Comparison of ENCODE assay signal across 9 mouse cellular contexts in genomic region chr7:19179173-19179572, GRCm38 (mm10). TPM values are rescaled to one million over a fixed set of nuclear protein-coding genes. Genes with fewer than 3 reads are reported as not detected.
DNase-seq lines count a peak whose midpoint lies in the region; ATAC-seq and TF ChIP-seq lines count a peak whose summit lies in the region.
"Had no signal": no experiment of that assay in that cellular context is flagged by ENCODE, and none has a peak within 500 bp of the region (broad histone marks: within the 10 kb centered on the region; RNA-seq: fewer than 3 reads in every experiment).

No protein-coding gene starts in this region.

- peaks cover 54% of the 10 kb centered on the region for H3K27me3 ChIP-seq in embryonic facial prominence, embryonic 14.5 days (replicated peaks; ENCODE audit: control insufficient read depth, insufficient read depth, low read length)
- H3K27me3 ChIP-seq in heart, embryonic 16.5 days (ENCODE audit: control insufficient read depth, insufficient read depth, low read length): peaks cover 40% of the 10 kb centered on the region
- H3K27me3 ChIP-seq in kidney, postnatal 0 days (ENCODE audit: insufficient read depth, low read length): peaks cover 44% of the 10 kb centered on the region
- H3K27me3 ChIP-seq in liver, postnatal 0 days (ENCODE audit: insufficient read depth, low read length): peaks cover 49% of the 10 kb centered on the region
- H3K27me3 ChIP-seq in neural tube, embryonic 11.5 days (ENCODE audit: control insufficient read depth, insufficient read depth, low read length): peaks cover 48% of the 10 kb centered on the region
- peaks cover 20% of the 10 kb centered on the region for H3K27me3 ChIP-seq in stomach, postnatal 0 days (ENCODE audit: control insufficient read depth, insufficient read depth, low read length)

- H3K36me3 ChIP-seq in embryonic facial prominence, embryonic 14.5 days (ENCODE audit: control insufficient read depth, insufficient read depth, low read length): peaks cover 8% of the 10 kb centered on the region; the same call in 1 of the 2 replicates
- no peaks in the 10 kb centered on the region for H3K36me3 ChIP-seq in heart, embryonic 16.5 days (ENCODE audit: control insufficient read depth, insufficient read depth)
- H3K36me3 ChIP-seq in kidney, postnatal 0 days (ENCODE audit: insufficient read depth, low read length): no peaks in the 10 kb centered on the region
- H3K36me3 ChIP-seq in liver, postnatal 0 days (replicated peaks; ENCODE audit: insufficient read depth, low read length): no peaks in the 10 kb centered on the region
- H3K36me3 ChIP-seq in neural tube, embryonic 11.5 days (ENCODE audit: control insufficient read depth, insufficient read depth, low read length): no peaks in the 10 kb centered on the region
- H3K36me3 ChIP-seq in stomach, postnatal 0 days (ENCODE audit: control insufficient read depth, insufficient read depth, low read length): no peaks in the 10 kb centered on the region

- TF ChIP-seq CTCF in kidney, postnatal 0 days (IDR thresholded peaks at IDR 0.05; ENCODE audit: low read depth): peak; percentile 72
- peak; percentile 77 for TF ChIP-seq CTCF in liver, postnatal 0 days (IDR thresholded peaks at IDR 0.05; ENCODE audit: low read depth)
- TF ChIP-seq CTCF in stomach, postnatal 0 days (IDR thresholded peaks at IDR 0.05; ENCODE audit: low read depth): peak; percentile 83

- DNase-seq in B cell, adult 2 months: peak; percentile 76 to 77
- peak; percentile 85 for DNase-seq in adrenal gland, adult 2 months
- peak; percentile 80 for DNase-seq in embryonic facial prominence, embryonic 14.5 days (ENCODE audit: low spot score)
- DNase-seq in kidney, postnatal 0 days (ENCODE audit: low spot score): peak; percentile 78
- DNase-seq in liver, postnatal 0 days: peak; percentile 72
- peak; percentile 83 for DNase-seq in neural tube, embryonic 11.5 days (ENCODE audit: low spot score)
- DNase-seq in stomach, postnatal 0 days (ENCODE audit: low spot score): peak; percentile 82

- no peak overlapping the region for H3K27ac ChIP-seq in embryonic facial prominence, embryonic 14.5 days (replicated peaks; ENCODE audit: low read depth, low read length)
- H3K27ac ChIP-seq in heart, embryonic 16.5 days (ENCODE audit: low read length): no peak overlapping the region
- no peak overlapping the region for H3K27ac ChIP-seq in kidney, postnatal 0 days
- no peak overlapping the region for H3K27ac ChIP-seq in liver, postnatal 0 days (ENCODE audit: low read depth)
- H3K27ac ChIP-seq in neural tube, embryonic 11.5 days (ENCODE audit: low read depth, low read length): no peak overlapping the region
- no peak overlapping the region for H3K27ac ChIP-seq in stomach, postnatal 0 days (replicated peaks)
- H3K27ac ChIP-seq: macrophage had no signal

- peak overlapping the region; percentile 26 for H3K4me3 ChIP-seq in embryonic facial prominence, embryonic 14.5 days (ENCODE audit: low read depth, low read length)
- H3K4me3 ChIP-seq in heart, embryonic 16.5 days (ENCODE audit: low read length): peak overlapping the region; percentile 36
- H3K4me3 ChIP-seq in kidney, postnatal 0 days (replicated peaks; ENCODE audit: low read depth, low read length): 0 out of 2 replicates have a peak overlapping the region, but pooled peaks have one; percentile 1
- 0 out of 2 replicates have a peak overlapping the region, but pooled peaks have one; percentile 4 for H3K4me3 ChIP-seq in liver, postnatal 0 days (ENCODE audit: low read depth, low read length)
- peak overlapping the region; percentile 24 for H3K4me3 ChIP-seq in neural tube, embryonic 11.5 days (ENCODE audit: low read depth, low read length)
- H3K4me3 ChIP-seq in stomach, postnatal 0 days (ENCODE audit: low read depth, low read length): peak overlapping the region; percentile 17; the same call in 1 of the 2 replicates

- ATAC-seq in embryonic facial prominence, embryonic 14.5 days (ENCODE audit: low read depth): no peak
- ATAC-seq in heart, embryonic 16.5 days (replicated peaks; ENCODE audit: extremely low read depth, insufficient read depth, low FRiP score): no peak
- peak; percentile 14; the same call in 1 of the 2 replicates for ATAC-seq in kidney, postnatal 0 days (replicated peaks; ENCODE audit: low FRiP score, low read depth)
- ATAC-seq in liver, postnatal 0 days: peak; percentile 26
- ATAC-seq in neural tube, embryonic 11.5 days (ENCODE audit: insufficient read depth, low FRiP score, low TSS enrichment): no peak
- ATAC-seq in stomach, postnatal 0 days (ENCODE audit: low FRiP score, low TSS enrichment): peak; percentile 24

- 2% methylated on average over 20 of the region's 32 CpGs for WGBS in embryonic facial prominence, embryonic 14.5 days
- WGBS in heart, embryonic 16.5 days: under 1% methylated on average over 32 of the region's 32 CpGs
- under 1% methylated on average over 31 of the region's 32 CpGs for WGBS in kidney, postnatal 0 days
- 2% methylated on average over 30 of the region's 32 CpGs for WGBS in liver, postnatal 0 days (ENCODE audit: insufficient replicate concordance)
- WGBS in neural tube, embryonic 11.5 days: under 1% methylated on average over 31 of the region's 32 CpGs
- WGBS in stomach, postnatal 0 days: under 1% methylated on average over 31 of the region's 32 CpGs

- no peak for TF ChIP-seq EP300 in liver, postnatal 0 days (IDR thresholded peaks at IDR 0.05; ENCODE audit: low read depth)
- TF ChIP-seq EP300 in stomach, postnatal 0 days (optimal IDR thresholded peaks at IDR 0.05): no peak

- 0 out of 2 replicates have a peak overlapping the region, but pooled peaks have one; percentile 22 for H3K9ac ChIP-seq in embryonic facial prominence, embryonic 14.5 days (ENCODE audit: low read depth, low read length)
- 0 out of 2 replicates have a peak overlapping the region, but pooled peaks have one; percentile 30 for H3K9ac ChIP-seq in heart, embryonic 16.5 days (ENCODE audit: low read length)
- H3K9ac ChIP-seq in kidney, postnatal 0 days (ENCODE audit: low read depth, low read length): no peak overlapping the region
- no peak overlapping the region for H3K9ac ChIP-seq in liver, postnatal 0 days (replicated peaks)
- H3K9ac ChIP-seq in neural tube, embryonic 11.5 days (ENCODE audit: low read length): no peak overlapping the region
- H3K9ac ChIP-seq in stomach, postnatal 0 days (ENCODE audit: low read length): no peak overlapping the region

- no peaks in the 10 kb centered on the region for H3K9me3 ChIP-seq in embryonic facial prominence, embryonic 14.5 days (ENCODE audit: control insufficient read depth, low read length)
- H3K9me3 ChIP-seq in heart, embryonic 16.5 days (replicated peaks; ENCODE audit: control insufficient read depth, low read length): peaks cover 5% of the 10 kb centered on the region; the same call in 1 of the 2 replicates
- no peaks in the 10 kb centered on the region for H3K9me3 ChIP-seq in kidney, postnatal 0 days (replicated peaks; ENCODE audit: low read length)
- no peaks in the 10 kb centered on the region for H3K9me3 ChIP-seq in liver, postnatal 0 days (ENCODE audit: low read length)
- no peaks in the 10 kb centered on the region for H3K9me3 ChIP-seq in neural tube, embryonic 11.5 days (ENCODE audit: control insufficient read depth, low read length)
- H3K9me3 ChIP-seq in stomach, postnatal 0 days (ENCODE audit: control insufficient read depth, low read length): no peaks in the 10 kb centered on the region

- H3K4me1 ChIP-seq in embryonic facial prominence, embryonic 14.5 days (ENCODE audit: control insufficient read depth, insufficient read depth, low read length): peaks cover 9% of the 10 kb centered on the region; the same call in 1 of the 2 replicates
- peaks cover 21% of the 10 kb centered on the region for H3K4me1 ChIP-seq in heart, embryonic 16.5 days (ENCODE audit: control insufficient read depth, insufficient read depth, low read length)
- H3K4me1 ChIP-seq in kidney, postnatal 0 days (replicated peaks; ENCODE audit: insufficient read depth, low read length): peaks cover 24% of the 10 kb centered on the region
- peaks cover 28% of the 10 kb centered on the region for H3K4me1 ChIP-seq in liver, postnatal 0 days (ENCODE audit: insufficient read depth)
- H3K4me1 ChIP-seq in neural tube, embryonic 11.5 days (ENCODE audit: control insufficient read depth, insufficient read depth, low read length): peaks cover 2% of the 10 kb centered on the region; the same call in 1 of the 2 replicates
- no peaks in the 10 kb centered on the region for H3K4me1 ChIP-seq in stomach, postnatal 0 days (replicated peaks; ENCODE audit: control insufficient read depth, insufficient read depth)

- peak overlapping the region; percentile 51 for H3K4me2 ChIP-seq in embryonic facial prominence, embryonic 14.5 days (ENCODE audit: low read depth, low read length)
- H3K4me2 ChIP-seq in heart, embryonic 16.5 days (ENCODE audit: low read depth, low read length): peak overlapping the region; percentile 52
- H3K4me2 ChIP-seq in kidney, postnatal 0 days (ENCODE audit: low read length): peak overlapping the region; percentile 45
- H3K4me2 ChIP-seq in liver, postnatal 0 days (ENCODE audit: low read depth, low read length): no peak overlapping the region; the same call in 1 of the 2 replicates
- peak overlapping the region; percentile 33 for H3K4me2 ChIP-seq in neural tube, embryonic 11.5 days (ENCODE audit: low read depth)
- peak overlapping the region; percentile 37 for H3K4me2 ChIP-seq in stomach, postnatal 0 days (replicated peaks; ENCODE audit: low read depth)

RNA-seq across cellular contexts. Expression of gene Eml2, which starts 3.0 kb away (rescaled TPM):
- 10 to 100 TPM; 34.7 to 69.4 TPM for total RNA-seq in adrenal gland, adult 2 months (2021)
- polyA plus RNA-seq in adrenal gland, adult 2 months (2012; rRNA removed): 58.2 and 59.7 TPM in 2 replicates
- 3.6 and 4.2 TPM in 2 replicates for polyA plus RNA-seq in embryonic facial prominence, embryonic 14.5 days (2014; fragmentation: Nextera tagmentation; extraction: Ambion mirVana)
- polyA plus RNA-seq in heart, embryonic 16.5 days (2015; fragmentation: Nextera tagmentation; extraction: Ambion mirVana): 23.5 and 26.2 TPM in 2 replicates
- 10.6 and 13.1 TPM in 2 replicates for polyA plus RNA-seq in kidney, postnatal 0 days (2015; fragmentation: Nextera tagmentation; extraction: Ambion mirVana)
- polyA plus RNA-seq in liver, postnatal 0 days (2015; fragmentation: Nextera tagmentation; extraction: Ambion mirVana): 3.3 and 3.4 TPM in 2 replicates
- 1.3 and 2.0 TPM in 2 replicates for polyA plus RNA-seq in neural tube, embryonic 11.5 days (2014; fragmentation: Nextera tagmentation; extraction: Ambion mirVana)
- polyA plus RNA-seq in stomach, postnatal 0 days (2015; fragmentation: Nextera tagmentation; extraction: Ambion mirVana): 8.4 and 8.8 TPM in 2 replicates

RNA-seq across cellular contexts. Expression of gene Gipr, which starts 13.2 kb away (rescaled TPM):
- under 1 TPM; 0.41 to 0.58 TPM for total RNA-seq in adrenal gland, adult 2 months (2021)
- 1.6 and 2.6 TPM in 2 replicates for polyA plus RNA-seq in adrenal gland, adult 2 months (2012; rRNA removed)
- 0.37 and 0.60 TPM in 2 replicates for polyA plus RNA-seq in embryonic facial prominence, embryonic 14.5 days (2014; fragmentation: Nextera tagmentation; extraction: Ambion mirVana)
- polyA plus RNA-seq in heart, embryonic 16.5 days (2015; fragmentation: Nextera tagmentation; extraction: Ambion mirVana): 104 and 107 TPM in 2 replicates
- polyA plus RNA-seq in kidney, postnatal 0 days (2015; fragmentation: Nextera tagmentation; extraction: Ambion mirVana): 0.08 and 0.09 TPM in 2 replicates
- 0.04 TPM in 1 of 2 replicates, not detected in the other for polyA plus RNA-seq in liver, postnatal 0 days (2015; fragmentation: Nextera tagmentation; extraction: Ambion mirVana)
- polyA plus RNA-seq in neural tube, embryonic 11.5 days (2014; fragmentation: Nextera tagmentation; extraction: Ambion mirVana): 0.69 and 0.76 TPM in 2 replicates
- polyA plus RNA-seq in stomach, postnatal 0 days (2015; fragmentation: Nextera tagmentation; extraction: Ambion mirVana): 0.22 and 0.27 TPM in 2 replicates
- polyA plus RNA-seq: macrophage had no signal

RNA-seq across cellular contexts. Expression of gene Snrpd2, which starts 29.7 kb away (rescaled TPM):
- total RNA-seq in adrenal gland, adult 2 months (2021): 10 to 100 TPM; 78.3 to 93.6 TPM
- 5.3 and 7.9 TPM in 2 replicates for polyA plus RNA-seq in adrenal gland, adult 2 months (2012; rRNA removed)
- polyA plus RNA-seq in embryonic facial prominence, embryonic 14.5 days (2014; fragmentation: Nextera tagmentation; extraction: Ambion mirVana): 130 and 131 TPM in 2 replicates
- 84.3 and 93.8 TPM in 2 replicates for polyA plus RNA-seq in heart, embryonic 16.5 days (2015; fragmentation: Nextera tagmentation; extraction: Ambion mirVana)
- 119 and 127 TPM in 2 replicates for polyA plus RNA-seq in kidney, postnatal 0 days (2015; fragmentation: Nextera tagmentation; extraction: Ambion mirVana)
- 38.9 and 41.0 TPM in 2 replicates for polyA plus RNA-seq in liver, postnatal 0 days (2015; fragmentation: Nextera tagmentation; extraction: Ambion mirVana)
- polyA plus RNA-seq in neural tube, embryonic 11.5 days (2014; fragmentation: Nextera tagmentation; extraction: Ambion mirVana): 148 and 152 TPM in 2 replicates
- polyA plus RNA-seq in stomach, postnatal 0 days (2015; fragmentation: Nextera tagmentation; extraction: Ambion mirVana): 96.9 and 103 TPM in 2 replicates

RNA-seq across cellular contexts. Expression of gene Qpctl, which starts 30.1 kb away (rescaled TPM):
- 10 to 100 TPM; 14.0 to 21.2 TPM for total RNA-seq in adrenal gland, adult 2 months (2021)
- polyA plus RNA-seq in adrenal gland, adult 2 months (2012; rRNA removed): 24.6 and 26.3 TPM in 2 replicates
- 11.1 and 13.2 TPM in 2 replicates for polyA plus RNA-seq in embryonic facial prominence, embryonic 14.5 days (2014; fragmentation: Nextera tagmentation; extraction: Ambion mirVana)
- polyA plus RNA-seq in heart, embryonic 16.5 days (2015; fragmentation: Nextera tagmentation; extraction: Ambion mirVana): 9.6 and 10.6 TPM in 2 replicates
- 13.3 and 15.4 TPM in 2 replicates for polyA plus RNA-seq in kidney, postnatal 0 days (2015; fragmentation: Nextera tagmentation; extraction: Ambion mirVana)
- polyA plus RNA-seq in liver, postnatal 0 days (2015; fragmentation: Nextera tagmentation; extraction: Ambion mirVana): 5.2 and 5.8 TPM in 2 replicates
- polyA plus RNA-seq in neural tube, embryonic 11.5 days (2014; fragmentation: Nextera tagmentation; extraction: Ambion mirVana): 12.9 and 13.9 TPM in 2 replicates
- polyA plus RNA-seq in stomach, postnatal 0 days (2015; fragmentation: Nextera tagmentation; extraction: Ambion mirVana): 11.3 and 11.8 TPM in 2 replicates

RNA-seq across cellular contexts. Expression of gene Gpr4, which starts 33.2 kb away (rescaled TPM):
- 10 to 100 TPM in 1 of 2 experiments, 1 to 10 TPM in 1; 6.4 to 11.8 TPM for total RNA-seq in adrenal gland, adult 2 months (2021)
- polyA plus RNA-seq in adrenal gland, adult 2 months (2012; rRNA removed): 20.4 and 23.8 TPM in 2 replicates
- 1.7 and 2.3 TPM in 2 replicates for polyA plus RNA-seq in embryonic facial prominence, embryonic 14.5 days (2014; fragmentation: Nextera tagmentation; extraction: Ambion mirVana)
- 2.4 and 2.7 TPM in 2 replicates for polyA plus RNA-seq in heart, embryonic 16.5 days (2015; fragmentation: Nextera tagmentation; extraction: Ambion mirVana)
- 5.1 and 5.2 TPM in 2 replicates for polyA plus RNA-seq in kidney, postnatal 0 days (2015; fragmentation: Nextera tagmentation; extraction: Ambion mirVana)
- polyA plus RNA-seq in liver, postnatal 0 days (2015; fragmentation: Nextera tagmentation; extraction: Ambion mirVana): 0.74 and 0.83 TPM in 2 replicates
- 2.4 and 2.6 TPM in 2 replicates for polyA plus RNA-seq in neural tube, embryonic 11.5 days (2014; fragmentation: Nextera tagmentation; extraction: Ambion mirVana)
- polyA plus RNA-seq in stomach, postnatal 0 days (2015; fragmentation: Nextera tagmentation; extraction: Ambion mirVana): 0.85 and 1.3 TPM in 2 replicates

Comparison
In these comparisons a context has a peak if more than half of its experiments do, and no peak if none do; other contexts are left out.
1. ATAC-seq: peak in kidney, postnatal 0 days (single experiment), liver, postnatal 0 days (single experiment) and stomach, postnatal 0 days (single experiment); none in embryonic facial prominence, embryonic 14.5 days (single experiment), heart, embryonic 16.5 days (single experiment) and neural tube, embryonic 11.5 days (single experiment).
2. H3K9ac ChIP-seq: peak in embryonic facial prominence, embryonic 14.5 days (single experiment) and heart, embryonic 16.5 days (single experiment); none in kidney, postnatal 0 days (single experiment), liver, postnatal 0 days (single experiment), neural tube, embryonic 11.5 days (single experiment) and stomach, postnatal 0 days (single experiment).
3. RNA of gene Gipr, which starts 13.2 kb away (polyA plus RNA-seq): 104 to 107 TPM in heart, embryonic 16.5 days; 1.6 to 2.6 TPM in adrenal gland, adult 2 months, 0.69 to 0.76 TPM in neural tube, embryonic 11.5 days, 0.37 to 0.60 TPM in embryonic facial prominence, embryonic 14.5 days, 0.22 to 0.27 TPM in stomach, postnatal 0 days, 0.08 to 0.09 TPM in kidney, postnatal 0 days and 0.04 TPM in liver, postnatal 0 days; every median in the first group is over 10 times any median in the second.
4. Peak in every context shown above with its lines, with median percentiles within 50 percentile points of each other: DNase-seq, H3K4me3 ChIP-seq and CTCF ChIP-seq.